Mouse (Mus musculus) G1E (cell line): ENCODE results near the gene Psma6. TPM values are rescaled to one million over a fixed set of nuclear protein-coding genes. Genes with fewer than 3 reads are reported as not detected.
A peak's percentile ranks its signal among the peaks of the same experiment; 100 is the strongest.

Experiments
- ATAC-seq: 2 replicates; pipeline ENCODE4 v1.8.0; 2016; ENCODE audit warnings: mild to moderate bottlenecking; ENCODE audit not compliant: insufficient number of reproducible peaks, poor library complexity, low FRiP score, severe bottlenecking; ENCODE audit errors: extremely low read depth
- DNase-seq: peaks from one replicate; pipeline ENCODE4 v3.0.0; 2012; ENCODE audit warnings: low spot score
- H3K27me3 ChIP-seq: 2 replicates; pipeline ENCODE4 v1.6.1; 2012; ENCODE audit warnings: mild to moderate bottlenecking, low read length, inconsistent platforms; ENCODE audit not compliant: insufficient read depth
- H3K36me3 ChIP-seq: replicated peaks from 2 replicates; pipeline ENCODE3; 2012; ENCODE audit warnings: mild to moderate bottlenecking, inconsistent platforms
- H3K4me1 ChIP-seq: 2 replicates; pipeline ENCODE4 v1.6.1; 2012; ENCODE audit warnings: low read depth, low read length, inconsistent platforms, mixed read lengths; ENCODE audit not compliant: insufficient read depth
- H3K4me3 ChIP-seq: 2 replicates; pipeline ENCODE4 v1.5.1; 2012; ENCODE audit warnings: low read depth, mild to moderate bottlenecking, inconsistent platforms, low read length, moderate library complexity, mixed read lengths
- H3K9me3 ChIP-seq: replicated peaks from 2 replicates; pipeline ENCODE4 v1.6.1; 2012; ENCODE audit warnings: inconsistent platforms
- CTCF ChIP-seq: IDR thresholded peaks from 2 replicates; pipeline ENCODE4 v1.5.1; 2012; ENCODE audit warnings: low read depth, low read length, inconsistent platforms, mixed read lengths
- GATA1 ChIP-seq: IDR thresholded peaks from 2 replicates; pipeline ENCODE4 v1.6.1; 2012; ENCODE audit warnings: borderline replicate concordance, low read length, inconsistent platforms, mixed read lengths
- GATA2 ChIP-seq: IDR thresholded peaks from 2 replicates; pipeline ENCODE4 v1.6.1; 2012; ENCODE audit warnings: low read depth, low read length, inconsistent platforms, borderline replicate concordance
- POLR2AphosphoS5 ChIP-seq: IDR thresholded peaks from 2 replicates; pipeline ENCODE4 v1.6.1; 2012; ENCODE audit warnings: low read depth, low read length, inconsistent platforms; ENCODE audit not compliant: insufficient replicate concordance
- TAL1 ChIP-seq: conservative IDR thresholded peaks from 2 replicates; pipeline ENCODE4 v1.6.1; 2012; ENCODE audit warnings: low read depth, low read length, inconsistent platforms, mixed read lengths
- polyA plus RNA-seq: library from polyadenylated mRNA; stranded (reverse); fragments of >175 nt; gene quantifications from 2 replicates; pipeline ENCODE4 v1.2.3, GENCODE M21; 2012
- total RNA-seq, 2 experiments: library from RNA; stranded (forward) in 1 of 2; stranded (reverse) in 1 of 2; fragments of 200-1000 nt in 1 of 2; fragments of >200 nt in 1 of 2; fragmentation: Nextera tagmentation in 1 of 2; gene quantifications; 2 replicates each; pipeline ENCODE4 v1.2.3; 2014 to 2017

Psma6 gene
- total and polyA plus RNA-seq, 3 experiments: 37.1 to 536 (median 191) TPM

DNA sequence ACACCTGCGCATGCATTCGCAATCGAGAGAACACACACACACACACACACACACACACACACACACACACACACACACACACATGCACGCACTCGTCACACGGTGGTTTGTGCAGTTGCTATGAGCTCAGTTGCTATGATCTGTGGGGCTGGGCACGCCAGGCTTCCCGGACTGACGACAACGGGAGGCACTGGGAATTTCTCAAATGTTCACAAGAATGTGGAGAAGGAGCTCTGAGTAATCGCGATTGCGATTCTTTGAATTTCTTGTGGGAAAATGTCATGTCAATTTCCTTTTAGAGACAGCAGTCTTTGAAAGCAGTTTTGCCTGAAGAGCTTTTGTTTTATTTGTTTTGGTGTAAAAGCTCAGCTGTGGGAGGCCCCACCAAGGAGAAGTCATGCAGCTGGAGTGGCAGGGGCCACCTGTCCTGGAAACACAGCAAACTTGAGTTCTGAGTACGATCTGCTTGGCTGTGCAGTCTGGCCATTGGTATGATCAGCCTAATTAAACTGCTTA lies 80.9 kb downstream of the Psma6 start:
- ATAC-seq (no peak), DNase-seq (no peak)
- TF ChIP-seq CTCF: no peak
- no peak for TF ChIP-seq GATA2
- TF ChIP-seq TAL1: no peak
- no peak for TF ChIP-seq POLR2AphosphoS5
- TF ChIP-seq GATA1: no peak
- Histone ChIP-seq H3K4me3 (no peak overlapping the region), H3K4me1 (peaks cover 20% of the 10 kb centered on the region), H3K36me3 (no peaks in the 10 kb centered on the region), H3K9me3 (no peaks in the 10 kb centered on the region), H3K27me3 (peaks cover 69% of the 10 kb centered on the region)

DNA sequence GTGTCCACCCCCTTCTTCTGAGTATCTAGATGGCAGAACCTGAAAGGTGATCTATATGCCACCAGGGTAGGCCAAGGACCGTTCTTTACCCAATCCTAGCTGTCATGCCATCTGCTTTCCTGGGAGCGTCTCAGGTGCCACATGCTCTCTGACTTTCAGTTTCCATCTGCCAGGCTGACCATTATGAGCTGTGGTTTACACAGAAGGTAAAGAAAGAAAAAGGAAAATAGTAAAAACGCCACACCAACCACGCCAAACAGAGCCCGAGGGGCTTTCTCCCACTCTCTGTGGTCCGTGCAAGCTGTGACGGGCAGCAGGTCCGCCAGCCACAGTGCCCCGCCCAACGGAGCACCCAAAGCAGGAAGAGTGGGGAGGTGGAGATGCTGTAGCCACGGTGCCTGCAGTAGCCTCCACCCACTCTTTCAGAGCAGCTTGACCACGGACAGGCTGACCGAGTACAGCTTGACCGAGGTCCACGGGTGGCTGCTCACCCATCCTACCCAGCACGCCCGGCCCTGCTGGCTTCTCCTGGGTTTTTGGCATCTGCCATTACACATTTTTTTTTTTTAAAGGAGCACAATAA lies 81.5 kb downstream of the Psma6 start:
- Histone ChIP-seq H3K9me3 (no peaks in the 10 kb centered on the region), H3K4me1 (peaks cover 21% of the 10 kb centered on the region), H3K4me3 (peak overlapping the region; percentile 28; the same call in 1 of the 2 replicates), H3K27me3 (peaks cover 71% of the 10 kb centered on the region), H3K36me3 (no peaks in the 10 kb centered on the region)
- DNase-seq (no peak), ATAC-seq (peak; percentile 23; the same call in 1 of the 2 replicates)
- no peak for TF ChIP-seq POLR2AphosphoS5
- no peak for TF ChIP-seq GATA2
- no peak for TF ChIP-seq TAL1
- TF ChIP-seq GATA1: no peak
- TF ChIP-seq CTCF: no peak

DNA sequence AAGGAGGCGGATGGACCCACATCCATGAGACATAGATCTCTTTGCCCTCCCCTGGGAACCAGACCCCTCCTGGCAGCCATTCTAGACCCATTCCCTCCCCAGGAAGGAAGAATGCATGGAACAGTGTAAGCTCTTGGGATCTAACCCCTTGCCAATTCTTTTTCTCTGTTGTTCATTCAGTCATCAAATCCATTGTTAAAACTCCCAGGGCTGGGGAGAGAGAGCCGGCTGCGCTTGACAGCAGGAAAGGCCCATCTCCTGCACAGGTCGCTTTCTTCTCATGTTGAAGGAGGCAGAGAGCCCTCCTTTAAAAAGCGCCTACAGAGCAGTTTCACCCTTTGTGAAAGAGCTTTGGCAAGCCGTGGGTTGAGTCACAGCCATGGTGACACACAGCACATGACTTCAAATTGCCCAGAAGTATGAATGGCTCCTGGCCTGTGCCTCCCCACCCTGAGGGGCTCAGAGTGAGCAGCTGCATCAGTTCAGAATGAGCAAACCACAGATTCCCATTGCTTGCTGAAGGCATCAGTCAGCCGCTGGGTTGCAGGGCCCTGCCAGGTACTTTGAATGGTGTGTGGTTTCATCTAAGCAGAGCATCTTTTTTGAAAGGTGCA lies 82.2 kb downstream of the Psma6 start:
- ATAC-seq: no peak
- TF ChIP-seq GATA2: no peak
- TF ChIP-seq CTCF: no peak
- no peak for TF ChIP-seq POLR2AphosphoS5
- no peak for TF ChIP-seq GATA1
- no peak for TF ChIP-seq TAL1
- H3K4me1 ChIP-seq: peaks cover 23% of the 10 kb centered on the region

DNA sequence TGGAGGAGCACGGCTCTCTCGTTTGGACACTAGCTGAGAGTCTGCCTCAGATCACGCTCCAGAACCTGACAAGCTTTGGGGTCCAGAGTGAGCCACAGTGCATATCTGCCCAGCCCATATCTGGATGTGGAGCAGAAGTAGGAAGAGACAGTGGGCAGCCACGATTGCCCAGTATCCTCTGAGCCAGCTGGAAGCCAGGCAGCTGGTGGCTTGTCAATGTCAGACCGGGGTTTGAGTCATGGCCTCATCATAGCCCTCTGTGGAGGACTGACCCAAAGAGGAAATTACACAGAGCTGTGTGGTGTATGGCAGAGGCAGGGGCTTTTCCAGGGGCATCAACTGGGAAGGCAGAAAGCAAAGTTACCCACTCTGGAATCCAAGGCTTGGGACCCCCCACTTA lies 82.8 kb downstream of the Psma6 start:
- Histone ChIP-seq H3K4me3 (no peak overlapping the region), H3K27me3 (peaks cover 73% of the 10 kb centered on the region), H3K36me3 (no peaks in the 10 kb centered on the region), H3K4me1 (peaks cover 23% of the 10 kb centered on the region), H3K9me3 (no peaks in the 10 kb centered on the region)
- ATAC-seq (no peak), DNase-seq (no peak)
- TF ChIP-seq CTCF (no peak), GATA1 (no peak)

More for the DNA sequence above, 82.2 kb downstream of the Psma6 start:
- Histone ChIP-seq H3K36me3 (no peaks in the 10 kb centered on the region), H3K27me3 (peaks cover 73% of the 10 kb centered on the region), H3K4me3 (no peak overlapping the region), H3K9me3 (no peaks in the 10 kb centered on the region)
- no peak for DNase-seq

DNA sequence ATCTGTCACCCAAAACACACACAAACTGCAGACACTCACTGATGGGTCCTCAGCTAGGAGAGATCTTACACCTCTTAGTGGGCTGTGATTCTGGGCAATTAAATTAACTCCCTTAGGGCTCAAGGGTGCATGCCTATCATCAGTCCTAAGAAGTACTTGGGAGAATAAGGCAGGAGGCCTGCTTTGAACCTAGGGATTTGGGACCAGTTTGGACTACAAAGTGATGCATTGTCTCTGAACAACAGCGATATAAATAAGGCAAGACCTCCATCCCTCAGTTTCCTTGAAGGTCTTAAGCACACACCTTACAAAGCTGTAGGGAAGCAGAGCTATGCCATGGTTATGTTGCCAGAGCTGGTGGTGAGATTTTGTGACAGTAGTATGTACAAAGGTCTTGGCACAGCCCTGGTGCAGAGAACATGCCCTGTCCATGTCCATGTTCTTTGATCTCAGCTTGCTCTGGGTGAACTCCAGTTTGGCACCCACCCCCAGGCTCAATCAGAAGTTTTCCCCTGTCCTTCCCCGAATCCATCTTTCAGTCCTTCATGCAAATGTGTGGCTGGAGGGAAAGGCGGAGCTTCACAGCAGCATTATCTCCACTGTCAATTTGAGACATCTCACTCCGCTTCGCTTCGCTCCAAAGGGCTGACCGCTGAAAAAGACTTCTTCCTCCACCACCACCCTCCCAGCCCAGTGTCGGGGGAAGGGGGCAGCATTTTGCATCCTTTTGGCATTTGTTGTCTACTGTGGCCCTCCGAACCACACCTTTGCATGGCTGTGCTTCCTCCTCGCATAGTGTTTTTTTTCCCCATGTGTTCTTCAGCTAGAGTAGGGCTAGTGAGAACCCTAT lies 83.5 kb downstream of the Psma6 start:
- H3K36me3 ChIP-seq: no peaks in the 10 kb centered on the region
- no peaks in the 10 kb centered on the region for H3K9me3 ChIP-seq
- ATAC-seq (no peak), DNase-seq (no peak)
- H3K4me1 ChIP-seq: peaks cover 23% of the 10 kb centered on the region
- H3K27me3 ChIP-seq: peaks cover 80% of the 10 kb centered on the region
- TF ChIP-seq GATA2: no peak
- TF ChIP-seq CTCF: no peak
- no peak overlapping the region for H3K4me3 ChIP-seq

Other genes starting within 250 kb of the Psma6 start
- 128 and 152 TPM in 2 replicates for gene Srp54b, start 229.1 kb upstream of the Psma6 start, total RNA-seq (2014; fragmentation: Nextera tagmentation)
- gene Srp54b, start 229.1 kb upstream of the Psma6 start, total RNA-seq (2017): 217 and 252 TPM in 2 replicates
- 133 and 152 TPM in 2 replicates for gene Srp54b, start 229.1 kb upstream of the Psma6 start, polyA plus RNA-seq
- gene 1700047I17Rik2, start 184.6 kb upstream of the Psma6 start, total RNA-seq (2014; fragmentation: Nextera tagmentation): 19.1 and 22.5 TPM in 2 replicates
- not detected in 2 replicates for gene 1700047I17Rik2, start 184.6 kb upstream of the Psma6 start, total RNA-seq (2017)
- gene 1700047I17Rik2, start 184.6 kb upstream of the Psma6 start, polyA plus RNA-seq: not detected in 2 replicates
- 102 and 121 TPM in 2 replicates for gene Srp54c, start 154.1 kb upstream of the Psma6 start, total RNA-seq (2014; fragmentation: Nextera tagmentation)
- gene Srp54c, start 154.1 kb upstream of the Psma6 start, total RNA-seq (2017): 138 and 154 TPM in 2 replicates
- 1.5 and 2.3 TPM in 2 replicates for gene Srp54c, start 154.1 kb upstream of the Psma6 start, polyA plus RNA-seq
- 50.0 and 52.7 TPM in 2 replicates for gene 1110008L16Rik, start 84.6 kb upstream of the Psma6 start, total RNA-seq (2014; fragmentation: Nextera tagmentation)
- gene 1110008L16Rik, start 84.6 kb upstream of the Psma6 start, total RNA-seq (2017): 38.5 and 40.4 TPM in 2 replicates
- gene 1110008L16Rik, start 84.6 kb upstream of the Psma6 start, polyA plus RNA-seq: 3.0 and 4.0 TPM in 2 replicates
- gene Ppp2r3c, start 81.2 kb upstream of the Psma6 start, total RNA-seq (2014; fragmentation: Nextera tagmentation): 52.3 and 59.3 TPM in 2 replicates
- 35.7 and 39.2 TPM in 2 replicates for gene Ppp2r3c, start 81.2 kb upstream of the Psma6 start, total RNA-seq (2017)
- gene Ppp2r3c, start 81.2 kb upstream of the Psma6 start, polyA plus RNA-seq: 1.2 and 1.6 TPM in 2 replicates
- 28.8 and 34.1 TPM in 2 replicates for gene Nfkbia, start 108.4 kb downstream of the Psma6 start, total RNA-seq (2014; fragmentation: Nextera tagmentation)
- 14.1 and 15.1 TPM in 2 replicates for gene Nfkbia, start 108.4 kb downstream of the Psma6 start, total RNA-seq (2017)
- 8.9 and 11.0 TPM in 2 replicates for gene Nfkbia, start 108.4 kb downstream of the Psma6 start, polyA plus RNA-seq
- gene Aldoart2, start 181.0 kb downstream of the Psma6 start, total RNA-seq (2014; fragmentation: Nextera tagmentation): 0.83 TPM in 1 of 2 replicates, not detected in the other
- 0.06 and 0.11 TPM in 2 replicates for gene Aldoart2, start 181.0 kb downstream of the Psma6 start, total RNA-seq (2017)
- 0.04 TPM in 1 of 2 replicates, not detected in the other for gene Aldoart2, start 181.0 kb downstream of the Psma6 start, polyA plus RNA-seq
- gene Insm2, start 215.2 kb downstream of the Psma6 start, total RNA-seq (2014; fragmentation: Nextera tagmentation): not detected in 2 replicates
- 0.05 TPM in 1 of 2 replicates, not detected in the other for gene Insm2, start 215.2 kb downstream of the Psma6 start, total RNA-seq (2017)
- gene Insm2, start 215.2 kb downstream of the Psma6 start, polyA plus RNA-seq: not detected in 2 replicates